Mouse (Mus musculus) lung, postnatal 0 days (tissue): ENCODE measurements at regions not wholly inside any gene's neighbourhood (a gene's known extent, or its start where the extent isn't known, plus 50 kb on each side); places are given as distances from the start of the nearest gene placed in this dataset.
A peak's percentile ranks its signal among the peaks of the same experiment; 100 is the strongest.

ENCODE experiments used
- ATAC-seq: fragments of 200-750 bp; cut with Nextera tagmentation; 2 replicates; pipeline ENCODE4 v1.8.0; 2017; ENCODE audit warnings: moderate library complexity
- DNase-seq: peaks from one replicate; pipeline ENCODE4 v3.0.0-alpha.2; 2016; ENCODE audit warnings: low spot score
- H3K27ac ChIP-seq: fragments of 300-500 bp; sonication (generic); 2 replicates; pipeline ENCODE4 v1.5.1; 2014; ENCODE audit warnings: antibody characterized with exemption, mild to moderate bottlenecking, low read length, mixed read lengths
- H3K27me3 ChIP-seq: fragments of 300-500 bp; sonication (generic); replicated peaks from 2 replicates; pipeline ENCODE4 v1.6.1; 2014; ENCODE audit warnings: low read length, mixed read lengths; ENCODE audit not compliant: insufficient read depth
- H3K36me3 ChIP-seq: fragments of 300-500 bp; sonication (generic); 2 replicates; pipeline ENCODE4 v1.6.1; 2014; ENCODE audit warnings: low read length, mixed read lengths; ENCODE audit not compliant: insufficient read depth
- H3K4me1 ChIP-seq: fragments of 300-500 bp; sonication (generic); 2 replicates; pipeline ENCODE4 v1.6.1; 2014; ENCODE audit warnings: antibody characterized with exemption, low read depth, low read length, mixed read lengths; ENCODE audit not compliant: insufficient read depth
- H3K4me2 ChIP-seq: fragments of 300-500 bp; sonication (generic); replicated peaks from 2 replicates; pipeline ENCODE4 v1.6.1; 2014; ENCODE audit warnings: low read depth, mild to moderate bottlenecking, low read length, moderate library complexity, mixed read lengths
- H3K4me3 ChIP-seq: fragments of 300-500 bp; sonication (generic); 2 replicates; pipeline ENCODE4 v1.5.1; 2014; ENCODE audit warnings: low read depth, low read length
- H3K9ac ChIP-seq: fragments of 300-500 bp; sonication (generic); replicated peaks from 2 replicates; pipeline ENCODE4 v1.6.1; 2014; ENCODE audit warnings: low read depth, mild to moderate bottlenecking
- H3K9me3 ChIP-seq: fragments of 300-500 bp; sonication (generic); 2 replicates; pipeline ENCODE4 v1.6.1; 2016; ENCODE audit warnings: low read length, mixed read lengths
- CTCF ChIP-seq: IDR thresholded peaks from 2 replicates; pipeline ENCODE4 v1.5.1; 2016; ENCODE audit warnings: antibody characterized with exemption, mild to moderate bottlenecking
- EP300 ChIP-seq: IDR thresholded peaks from 2 replicates; pipeline ENCODE4 v1.6.1; 2016; ENCODE audit warnings: antibody characterized with exemption, mild to moderate bottlenecking, control low read depth
- WGBS: fragments of 180-500 bp; shearing (Covaris S2); extraction: QIAGEN DNeasy Blood & Tissue Kit; methylation state at CpG from one replicate; pipeline ENCODE4 v1.1.7; 2014; 5-methylcytosine and 5-hydroxymethylcytosine counted together

DNA sequence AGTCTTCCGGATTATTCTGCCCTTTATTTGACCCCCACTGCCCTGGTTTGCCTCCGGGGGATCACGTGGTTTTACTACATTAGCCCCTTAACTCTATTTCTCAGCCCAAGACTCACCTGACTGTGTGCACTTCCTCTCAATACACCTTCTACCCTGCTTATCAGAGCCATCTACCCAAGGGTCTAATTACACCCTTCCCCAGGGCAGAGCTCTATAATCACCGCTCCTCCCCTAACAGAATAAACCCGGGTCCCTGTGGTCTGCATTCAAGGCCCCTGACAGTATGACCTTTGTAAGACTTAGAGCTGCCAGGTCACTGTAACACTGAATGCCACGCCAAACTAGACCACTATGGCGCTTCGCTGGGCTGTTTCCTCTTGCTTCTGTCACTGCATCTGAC, 113.6 kb upstream of the Jarid2 start:
- H3K4me1 ChIP-seq: no peaks in the 10 kb centered on the region
- no peaks in the 10 kb centered on the region for H3K9me3 ChIP-seq
- ATAC-seq (no peak), DNase-seq (no peak)
- no peak overlapping the region for H3K9ac ChIP-seq
- H3K27ac ChIP-seq: no peak overlapping the region
- no peaks in the 10 kb centered on the region for H3K36me3 ChIP-seq
- H3K4me2 ChIP-seq: no peak overlapping the region
- TF ChIP-seq EP300 (no peak), CTCF (no peak)
- WGBS: 58% methylated on average over 8 of the region's 8 CpGs
- H3K27me3 ChIP-seq: no peaks in the 10 kb centered on the region
- H3K4me3 ChIP-seq: no peak overlapping the region

DNA sequence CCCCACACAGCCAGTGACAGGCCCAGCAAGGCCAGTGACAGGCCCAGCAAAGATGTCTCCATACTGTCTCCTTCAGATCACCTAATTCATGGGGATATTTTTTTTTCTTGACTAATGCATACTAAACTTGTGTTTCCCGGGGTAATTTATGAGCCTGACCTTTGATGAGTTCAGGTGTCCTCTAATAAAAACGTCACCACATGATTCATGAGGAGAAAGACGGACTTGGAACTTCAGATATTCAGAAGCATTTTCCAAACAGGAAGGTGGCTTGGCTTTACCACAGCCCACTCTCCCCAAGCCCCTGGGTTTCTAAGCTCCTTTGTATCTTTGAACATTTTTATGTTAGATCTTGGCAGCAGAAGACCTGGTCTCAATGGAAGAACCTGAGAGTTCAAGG, 110.9 kb upstream of the Jarid2 start:
- H3K4me2 ChIP-seq: no peak overlapping the region
- no peaks in the 10 kb centered on the region for H3K27me3 ChIP-seq
- H3K36me3 ChIP-seq: no peaks in the 10 kb centered on the region
- TF ChIP-seq EP300: no peak
- no peak for TF ChIP-seq CTCF
- H3K4me3 ChIP-seq: no peak overlapping the region
- ATAC-seq: no peak
- no peak for DNase-seq
- H3K9ac ChIP-seq: no peak overlapping the region
- no peaks in the 10 kb centered on the region for H3K9me3 ChIP-seq
- no peak overlapping the region for H3K27ac ChIP-seq
- 69% methylated on average over 3 of the region's 3 CpGs for WGBS
- no peaks in the 10 kb centered on the region for H3K4me1 ChIP-seq

DNA sequence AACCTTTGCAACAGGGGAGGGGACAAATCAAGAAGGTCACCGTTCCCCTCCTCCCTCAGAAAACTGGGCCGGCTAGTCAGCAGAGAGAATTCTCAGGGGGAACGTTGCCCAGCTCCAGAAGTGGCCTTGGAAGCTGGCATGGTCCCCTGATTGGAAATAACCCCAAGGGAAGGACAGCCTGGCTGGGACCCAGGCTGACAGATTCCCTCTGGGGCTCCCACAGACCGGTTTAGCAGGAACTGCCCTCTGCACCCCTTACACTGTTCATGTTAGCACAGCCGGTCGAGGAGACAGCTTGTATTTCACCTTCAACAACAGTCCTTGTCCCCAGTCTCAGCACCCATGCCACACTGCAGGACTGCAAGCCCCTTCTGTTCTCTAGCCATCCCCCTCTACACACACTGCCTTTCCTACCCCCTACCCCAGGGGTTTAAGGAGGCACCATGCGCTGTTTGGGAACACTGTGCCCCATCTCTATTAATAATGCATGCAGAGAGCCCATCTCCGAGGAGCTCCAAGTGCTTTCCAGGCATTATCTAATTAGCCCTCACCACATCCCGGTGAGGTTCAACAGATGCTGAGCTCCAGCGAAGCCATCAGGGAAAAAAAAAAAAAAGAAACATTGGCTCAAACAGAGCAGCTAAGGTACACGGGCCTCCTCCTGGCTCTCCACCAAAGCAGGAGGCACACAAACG, 106.5 kb upstream of the Jarid2 start:
- 45% methylated on average over 12 of the region's 12 CpGs for WGBS

DNA sequence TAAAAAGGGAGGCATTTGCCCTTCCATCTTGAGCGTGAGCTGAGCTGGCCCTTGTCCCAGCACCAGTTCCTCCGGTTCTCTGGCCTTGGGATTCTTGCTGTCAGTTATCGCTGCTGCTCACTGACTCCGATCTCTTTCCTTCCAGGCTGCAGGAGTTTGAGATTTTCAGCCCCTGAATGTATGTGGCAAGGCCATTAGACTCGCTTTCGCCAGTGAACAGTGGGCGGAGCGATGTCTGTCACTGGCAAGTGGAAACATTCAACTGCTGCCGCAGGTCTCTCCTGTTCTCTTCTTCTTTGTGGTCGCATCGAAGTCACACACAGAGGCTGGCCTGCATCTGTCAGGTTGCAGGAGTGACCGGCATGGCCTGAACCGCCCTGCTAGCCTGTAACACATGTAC, 104.6 kb upstream of the Jarid2 start:
- DNase-seq: no peak
- no peaks in the 10 kb centered on the region for H3K9me3 ChIP-seq
- TF ChIP-seq CTCF (no peak), EP300 (no peak)
- no peak overlapping the region for H3K27ac ChIP-seq
- H3K4me1 ChIP-seq: no peaks in the 10 kb centered on the region; the same call in 1 of the 2 replicates
- no peak overlapping the region for H3K4me2 ChIP-seq
- no peaks in the 10 kb centered on the region for H3K27me3 ChIP-seq
- 61% methylated on average over 13 of the region's 13 CpGs for WGBS
- H3K36me3 ChIP-seq: no peaks in the 10 kb centered on the region
- no peak overlapping the region for H3K4me3 ChIP-seq
- no peak for ATAC-seq
- H3K9ac ChIP-seq: no peak overlapping the region

More for the DNA sequence above, 106.5 kb upstream of the Jarid2 start:
- no peaks in the 10 kb centered on the region for H3K9me3 ChIP-seq
- H3K36me3 ChIP-seq: no peaks in the 10 kb centered on the region
- no peaks in the 10 kb centered on the region for H3K27me3 ChIP-seq
- H3K4me1 ChIP-seq: no peaks in the 10 kb centered on the region; the same call in 1 of the 2 replicates
- no peak overlapping the region for H3K4me2 ChIP-seq
- DNase-seq: no peak
- no peak overlapping the region for H3K9ac ChIP-seq
- H3K4me3 ChIP-seq: no peak overlapping the region
- ATAC-seq: peak; percentile 66
- TF ChIP-seq CTCF (no peak), EP300 (no peak)
- no peak overlapping the region for H3K27ac ChIP-seq

DNA sequence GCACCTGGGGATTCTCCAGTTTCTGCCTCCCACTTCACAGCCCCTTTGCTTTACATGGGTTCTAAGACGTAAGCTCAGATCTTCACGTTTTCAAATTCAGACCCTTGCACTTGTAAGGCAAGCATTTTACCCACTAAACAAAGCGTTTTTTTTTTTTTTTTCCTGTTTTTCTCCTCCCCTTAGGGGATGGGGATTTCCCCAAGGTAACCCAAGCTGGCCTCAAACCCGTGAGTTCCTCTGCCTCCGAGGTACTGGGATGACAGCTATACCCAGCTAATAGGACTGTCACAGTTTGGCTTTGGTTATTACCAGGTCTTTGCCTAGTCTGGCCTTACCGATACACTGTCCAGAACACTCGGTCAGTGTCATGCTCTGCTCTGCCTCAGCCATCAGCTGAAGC, 103.5 kb upstream of the Jarid2 start:
- H3K4me1 ChIP-seq: no peaks in the 10 kb centered on the region; the same call in 1 of the 2 replicates
- 59% methylated on average over 7 of the region's 7 CpGs for WGBS
- no peaks in the 10 kb centered on the region for H3K27me3 ChIP-seq
- H3K27ac ChIP-seq: no peak overlapping the region
- H3K9me3 ChIP-seq: no peaks in the 10 kb centered on the region
- no peak overlapping the region for H3K9ac ChIP-seq
- no peaks in the 10 kb centered on the region for H3K36me3 ChIP-seq
- TF ChIP-seq CTCF (no peak), EP300 (no peak)
- no peak overlapping the region for H3K4me2 ChIP-seq
- ATAC-seq (no peak), DNase-seq (no peak)
- no peak overlapping the region for H3K4me3 ChIP-seq

DNA sequence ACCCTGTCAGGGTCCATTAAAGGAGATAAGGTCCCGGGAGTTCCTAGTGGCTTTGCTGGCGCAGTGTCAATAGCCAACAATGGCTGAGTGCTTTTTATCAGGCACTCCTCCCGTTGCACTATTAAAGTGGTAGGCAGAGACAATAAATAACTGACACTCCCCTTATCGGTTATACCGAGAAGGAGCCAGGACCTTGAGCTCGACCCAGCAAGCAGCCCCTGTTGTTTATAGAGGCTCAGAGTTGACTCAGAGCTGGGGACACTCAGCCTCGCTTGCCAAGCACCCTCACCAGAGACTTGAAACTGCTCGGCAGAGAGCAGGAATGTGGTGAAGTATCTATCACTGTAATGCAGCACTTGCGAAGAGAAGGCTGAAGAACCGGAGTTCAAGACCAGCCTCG, 102.5 kb upstream of the Jarid2 start:
- no peak overlapping the region for H3K27ac ChIP-seq
- H3K36me3 ChIP-seq: no peaks in the 10 kb centered on the region
- H3K4me1 ChIP-seq: no peaks in the 10 kb centered on the region; the same call in 1 of the 2 replicates
- TF ChIP-seq EP300 (peak; percentile 37; the same call in 1 of the 2 replicates), CTCF (no peak)
- H3K4me2 ChIP-seq: no peak overlapping the region
- DNase-seq (peak; percentile 63), ATAC-seq (peak; percentile 53)
- no peaks in the 10 kb centered on the region for H3K9me3 ChIP-seq
- H3K9ac ChIP-seq: no peak overlapping the region
- 19% methylated on average over 11 of the region's 11 CpGs for WGBS
- H3K27me3 ChIP-seq: no peaks in the 10 kb centered on the region
- H3K4me3 ChIP-seq: no peak overlapping the region
